Comparison of ENCODE assay signal across 8 mouse cellular contexts in genomic region chr9:107550491-107551116, GRCm38 (mm10). TPM values are rescaled to one million over a fixed set of nuclear protein-coding genes. Genes with fewer than 3 reads are reported as not detected.
DNase-seq lines count a peak whose midpoint lies in the region; ATAC-seq and TF ChIP-seq lines count a peak whose summit lies in the region.

No protein-coding gene starts in this region.

- H3K27ac ChIP-seq in spleen, adult 2 months (ENCODE audit: insufficient read depth, low read length), result peak overlapping the region; percentile 62
- no peak overlapping the region for H3K27ac ChIP-seq in hindbrain, postnatal 0 days
- no peak overlapping the region for H3K27ac ChIP-seq in liver, embryonic 14.5 days
- H3K27ac ChIP-seq in stomach, embryonic 16.5 days (ENCODE audit: low read length), result peak overlapping the region; percentile 25; the same call in 1 of the 2 replicates

- H3K4me3 ChIP-seq in spleen, adult 2 months (ENCODE audit: extremely low read depth, insufficient read depth, insufficient read length), result no peak overlapping the region
- 0 out of 2 replicates have a peak overlapping the region, but pooled peaks have one; percentile 29 for H3K4me3 ChIP-seq in hindbrain, postnatal 0 days (ENCODE audit: low read length)
- H3K4me3 ChIP-seq in liver, embryonic 14.5 days (ENCODE audit: insufficient read depth in 1 of 2, low read depth in 2 of 2, low read length in 2 of 2), result peak overlapping the region in 1 of 2 experiments; percentile 39; a peak in 2 of 4 replicates
- H3K4me3 ChIP-seq in stomach, embryonic 16.5 days (replicated peaks; ENCODE audit: low read length), result peak overlapping the region; percentile 49

- no peak for TF ChIP-seq POLR2A in spleen, adult 2 months (IDR thresholded peaks at IDR 0.05; ENCODE audit: low read depth, low read length)

- no peaks in the 10 kb centered on the region for H3K27me3 ChIP-seq in spleen, adult 2 months (ENCODE audit: control insufficient read depth, insufficient read depth, low read length)
- H3K27me3 ChIP-seq in hindbrain, postnatal 0 days (ENCODE audit: insufficient read depth, low read length), result 0 out of 2 replicates have a peak, but pooled peaks cover 7% of the 10 kb centered on the region
- peaks cover 3% of the 10 kb centered on the region; the same call in 1 of the 2 replicates for H3K27me3 ChIP-seq in liver, embryonic 14.5 days (ENCODE audit: control insufficient read depth, insufficient read depth, low read length)
- H3K27me3 ChIP-seq in stomach, embryonic 16.5 days (ENCODE audit: control insufficient read depth, insufficient read depth, low read length), result no peaks in the 10 kb centered on the region

- DNase-seq in spleen, adult 2 months (ENCODE audit: low read depth in 1 of 2, low spot score in 2 of 2), result no peak
- DNase-seq in spleen, adult 18-20 months, result no peak
- DNase-seq in hindbrain, postnatal 0 days (ENCODE audit: low spot score), result no peak
- DNase-seq in liver, embryonic 14.5 days (ENCODE audit: low read depth in 3 of 3, low spot score in 3 of 3), result no peak
- DNase-seq in adipocyte (ENCODE audit: low spot score), result no peak
- no peak for DNase-seq in ovary, postnatal 14 days (ENCODE audit: low spot score)
- DNase-seq in right cerebral cortex, postnatal 4 days, result no peak

- no peak for TF ChIP-seq EP300 in liver, embryonic 14.5 days (IDR thresholded peaks at IDR 0.05; ENCODE audit: low read depth)

- no peak for ATAC-seq in hindbrain, postnatal 0 days
- no peak for ATAC-seq in liver, embryonic 14.5 days (ENCODE audit: insufficient read depth)
- ATAC-seq in stomach, embryonic 16.5 days (ENCODE audit: insufficient read depth, low FRiP score), result no peak

- WGBS in spleen, adult 2 months, result 64% methylated on average over 23 of the region's 23 CpGs
- 42% methylated on average over 22 of the region's 23 CpGs for WGBS in hindbrain, postnatal 0 days
- WGBS in liver, embryonic 14.5 days (ENCODE audit: insufficient replicate concordance), result 39% methylated on average over 23 of the region's 23 CpGs
- WGBS in stomach, embryonic 16.5 days, result 40% methylated on average over 23 of the region's 23 CpGs

- peaks cover 33% of the 10 kb centered on the region for H3K4me1 ChIP-seq in spleen, adult 2 months (ENCODE audit: control insufficient read depth, insufficient read depth, insufficient read length)
- H3K4me1 ChIP-seq in hindbrain, postnatal 0 days (ENCODE audit: insufficient read depth, low read length), result peaks cover 31% of the 10 kb centered on the region
- peaks cover 31 to 38% of the 10 kb centered on the region in 2 experiments for H3K4me1 ChIP-seq in liver, embryonic 14.5 days (replicated peaks; ENCODE audit: control insufficient read depth in 2 of 2, insufficient read depth in 2 of 2, low read length in 1 of 2)
- peaks cover 41% of the 10 kb centered on the region for H3K4me1 ChIP-seq in stomach, embryonic 16.5 days (ENCODE audit: control insufficient read depth, insufficient read depth, low read length)

- no peak overlapping the region for H3K9ac ChIP-seq in hindbrain, postnatal 0 days (replicated peaks; ENCODE audit: low read length)
- no peak overlapping the region for H3K9ac ChIP-seq in liver, embryonic 14.5 days (replicated peaks)
- H3K9ac ChIP-seq in stomach, embryonic 16.5 days (ENCODE audit: low read length), result peak overlapping the region; percentile 71

- H3K9me3 ChIP-seq in hindbrain, postnatal 0 days (ENCODE audit: low read length), result no peaks in the 10 kb centered on the region
- no peaks in the 10 kb centered on the region for H3K9me3 ChIP-seq in liver, embryonic 14.5 days (ENCODE audit: control insufficient read depth, low read length)
- H3K9me3 ChIP-seq in stomach, embryonic 16.5 days (replicated peaks; ENCODE audit: control insufficient read depth, low read length), result no peaks in the 10 kb centered on the region

- TF ChIP-seq CTCF in spleen, adult 2 months (IDR thresholded peaks at IDR 0.05; ENCODE audit: extremely low read depth, insufficient read depth, insufficient read length, insufficient replicate concordance), result no peak
- no peak for TF ChIP-seq CTCF in hindbrain, postnatal 0 days (IDR thresholded peaks at IDR 0.05; ENCODE audit: low read depth)
- TF ChIP-seq CTCF in liver, embryonic 14.5 days (IDR thresholded peaks at IDR 0.05; ENCODE audit: low read depth), result no peak

- H3K36me3 ChIP-seq in spleen, adult 2 months (ENCODE audit: control insufficient read depth, insufficient read depth, low read length), result no peaks in the 10 kb centered on the region
- H3K36me3 ChIP-seq in hindbrain, postnatal 0 days (ENCODE audit: insufficient read depth, low read length), result no peaks in the 10 kb centered on the region
- H3K36me3 ChIP-seq in liver, embryonic 14.5 days (replicated peaks; ENCODE audit: control insufficient read depth, insufficient read depth, low read depth), result no peaks in the 10 kb centered on the region
- H3K36me3 ChIP-seq in stomach, embryonic 16.5 days (ENCODE audit: control insufficient read depth, insufficient read depth, low read length), result no peaks in the 10 kb centered on the region

- H3K4me2 ChIP-seq in hindbrain, postnatal 0 days (ENCODE audit: low read depth, low read length), result peak overlapping the region; percentile 58
- peak overlapping the region; percentile 67 for H3K4me2 ChIP-seq in liver, embryonic 14.5 days (ENCODE audit: low read depth)
- peak overlapping the region; percentile 96 for H3K4me2 ChIP-seq in stomach, embryonic 16.5 days (ENCODE audit: low read depth, low read length)

RNA-seq across cellular contexts. Expression of gene Rassf1, which starts 0.8 kb away (rescaled TPM):
- 20.9 and 23.5 TPM in 2 replicates for polyA plus RNA-seq in spleen, adult 2 months (2012; rRNA removed)
- 17.6 and 20.2 TPM in 2 replicates for total RNA-seq in hindbrain, postnatal 0 days (2014; rRNA removed)
- polyA plus RNA-seq in hindbrain, postnatal 0 days (2015; fragmentation: Nextera tagmentation; extraction: Ambion mirVana), result 30.3 and 31.0 TPM in 2 replicates
- polyA plus RNA-seq in liver, embryonic 14.5 days (2012; rRNA removed), result 9.8 and 13.6 TPM in 2 replicates
- polyA plus RNA-seq in liver, embryonic 14.5 days (2014; fragmentation: Nextera tagmentation; extraction: Ambion mirVana), result 11.2 and 12.0 TPM in 2 replicates
- 63.8 and 72.2 TPM in 2 replicates for polyA plus RNA-seq in stomach, embryonic 16.5 days (2015; fragmentation: Nextera tagmentation; extraction: Ambion mirVana)

RNA-seq across cellular contexts. Expression of gene Zmynd10, which starts 3.5 kb away (rescaled TPM):
- polyA plus RNA-seq in spleen, adult 2 months (2012; rRNA removed), result 0.84 and 0.88 TPM in 2 replicates
- total RNA-seq in hindbrain, postnatal 0 days (2014; rRNA removed), result 1.8 and 10.9 TPM in 2 replicates
- polyA plus RNA-seq in hindbrain, postnatal 0 days (2015; fragmentation: Nextera tagmentation; extraction: Ambion mirVana), result 3.5 and 3.7 TPM in 2 replicates
- 0.19 and 0.25 TPM in 2 replicates for polyA plus RNA-seq in liver, embryonic 14.5 days (2012; rRNA removed)
- 0.20 and 0.28 TPM in 2 replicates for polyA plus RNA-seq in liver, embryonic 14.5 days (2014; fragmentation: Nextera tagmentation; extraction: Ambion mirVana)
- 0.76 and 1.6 TPM in 2 replicates for polyA plus RNA-seq in stomach, embryonic 16.5 days (2015; fragmentation: Nextera tagmentation; extraction: Ambion mirVana)

RNA-seq across cellular contexts. Expression of gene Nprl2, which starts 8.6 kb away (rescaled TPM):
- 24.4 and 26.3 TPM in 2 replicates for polyA plus RNA-seq in spleen, adult 2 months (2012; rRNA removed)
- total RNA-seq in hindbrain, postnatal 0 days (2014; rRNA removed), result 58.6 and 70.5 TPM in 2 replicates
- polyA plus RNA-seq in hindbrain, postnatal 0 days (2015; fragmentation: Nextera tagmentation; extraction: Ambion mirVana), result 53.0 and 54.6 TPM in 2 replicates
- polyA plus RNA-seq in liver, embryonic 14.5 days (2012; rRNA removed), result 10.5 and 12.9 TPM in 2 replicates
- polyA plus RNA-seq in liver, embryonic 14.5 days (2014; fragmentation: Nextera tagmentation; extraction: Ambion mirVana), result 9.2 and 10.2 TPM in 2 replicates
- polyA plus RNA-seq in stomach, embryonic 16.5 days (2015; fragmentation: Nextera tagmentation; extraction: Ambion mirVana), result 40.8 and 42.6 TPM in 2 replicates

RNA-seq across cellular contexts. Expression of gene Cyb561d2, which starts 8.6 kb away (rescaled TPM):
- 33.1 and 42.8 TPM in 2 replicates for polyA plus RNA-seq in spleen, adult 2 months (2012; rRNA removed)
- total RNA-seq in hindbrain, postnatal 0 days (2014; rRNA removed), result 56.5 and 69.3 TPM in 2 replicates
- polyA plus RNA-seq in hindbrain, postnatal 0 days (2015; fragmentation: Nextera tagmentation; extraction: Ambion mirVana), result 52.9 and 53.5 TPM in 2 replicates
- polyA plus RNA-seq in liver, embryonic 14.5 days (2012; rRNA removed), result 9.8 and 12.1 TPM in 2 replicates
- 14.1 and 14.3 TPM in 2 replicates for polyA plus RNA-seq in liver, embryonic 14.5 days (2014; fragmentation: Nextera tagmentation; extraction: Ambion mirVana)
- polyA plus RNA-seq in stomach, embryonic 16.5 days (2015; fragmentation: Nextera tagmentation; extraction: Ambion mirVana), result 27.4 and 30.0 TPM in 2 replicates

RNA-seq across cellular contexts. Expression of gene Tusc2, which starts 12.5 kb away (rescaled TPM):
- 32.5 and 49.1 TPM in 2 replicates for polyA plus RNA-seq in spleen, adult 2 months (2012; rRNA removed)
- total RNA-seq in hindbrain, postnatal 0 days (2014; rRNA removed), result 128 and 142 TPM in 2 replicates
- polyA plus RNA-seq in hindbrain, postnatal 0 days (2015; fragmentation: Nextera tagmentation; extraction: Ambion mirVana), result 115 and 119 TPM in 2 replicates
- 20.3 and 22.6 TPM in 2 replicates for polyA plus RNA-seq in liver, embryonic 14.5 days (2012; rRNA removed)
- 39.7 and 40.4 TPM in 2 replicates for polyA plus RNA-seq in liver, embryonic 14.5 days (2014; fragmentation: Nextera tagmentation; extraction: Ambion mirVana)
- 35.0 and 38.2 TPM in 2 replicates for polyA plus RNA-seq in stomach, embryonic 16.5 days (2015; fragmentation: Nextera tagmentation; extraction: Ambion mirVana)

Comparison
In these comparisons a context has a peak if more than half of its experiments do, and no peak if none do; other contexts are left out.
1. H3K27ac ChIP-seq: peak in spleen, adult 2 months (single experiment) and stomach, embryonic 16.5 days (single experiment); none in hindbrain, postnatal 0 days (single experiment) and liver, embryonic 14.5 days (single experiment).
2. Peak in every context shown above with its lines, with median percentiles within 50 percentile points of each other: H3K4me2 ChIP-seq.